Mouse (Mus musculus) neural tube, embryonic 13.5 days (tissue): ENCODE results near the gene Rara. TPM values are rescaled to one million over a fixed set of nuclear protein-coding genes. Genes with fewer than 3 reads are reported as not detected.

ENCODE experiments used
- ATAC-seq: fragments of 200-750 bp; cut with Nextera tagmentation; 2 replicates; pipeline ENCODE4 v1.8.0; 2017; ENCODE audit warnings: low read depth, mild to moderate bottlenecking, moderate TSS enrichment, moderate library complexity
- H3K27ac ChIP-seq: fragments of 300-500 bp; sonication (generic); replicated peaks from 2 replicates; pipeline ENCODE4 v1.5.1; 2015; ENCODE audit warnings: moderate library complexity, mild to moderate bottlenecking, inconsistent platforms
- H3K27me3 ChIP-seq: fragments of 300-500 bp; sonication (generic); 2 replicates; pipeline ENCODE4 v1.6.1; 2015; ENCODE audit warnings: mild to moderate bottlenecking, inconsistent platforms
- H3K36me3 ChIP-seq: fragments of 300-500 bp; sonication (generic); 2 replicates; pipeline ENCODE4 v1.6.1; 2015; ENCODE audit warnings: mild to moderate bottlenecking, inconsistent platforms
- H3K4me1 ChIP-seq: fragments of 300-500 bp; sonication (generic); replicated peaks from 2 replicates; pipeline ENCODE4 v1.6.1; 2015; ENCODE audit warnings: inconsistent platforms
- H3K4me2 ChIP-seq: fragments of 300-500 bp; sonication (generic); 2 replicates; pipeline ENCODE4 v1.6.1; 2015; ENCODE audit warnings: inconsistent platforms, mild to moderate bottlenecking, moderate library complexity
- H3K4me3 ChIP-seq: fragments of 300-500 bp; sonication (generic); 2 replicates; pipeline ENCODE4 v1.5.1; 2015; ENCODE audit warnings: mild to moderate bottlenecking, inconsistent platforms
- H3K9ac ChIP-seq: fragments of 300-500 bp; sonication (generic); 2 replicates; pipeline ENCODE4 v1.6.1; 2015; ENCODE audit warnings: moderate library complexity, mild to moderate bottlenecking, inconsistent platforms
- H3K9me3 ChIP-seq: fragments of 300-500 bp; sonication (generic); 2 replicates; pipeline ENCODE4 v1.6.1; 2016; ENCODE audit warnings: inconsistent platforms
- WGBS: fragments of 180-500 bp; shearing (Covaris S2); methylation state at CpG from one replicate; pipeline ENCODE4 v1.1.7; 2015; 5-methylcytosine and 5-hydroxymethylcytosine counted together
- polyA plus RNA-seq: library from polyadenylated mRNA; unstranded; fragments of >200 nt; fragmentation: Nextera tagmentation; extraction: Ambion mirVana; gene quantifications from 2 replicates; pipeline ENCODE4 v1.2.1, GENCODE M21; 2015

Gene Rara
- polyA plus RNA-seq, 1 experiment from 2014 or later: 24.0 TPM

DNA sequence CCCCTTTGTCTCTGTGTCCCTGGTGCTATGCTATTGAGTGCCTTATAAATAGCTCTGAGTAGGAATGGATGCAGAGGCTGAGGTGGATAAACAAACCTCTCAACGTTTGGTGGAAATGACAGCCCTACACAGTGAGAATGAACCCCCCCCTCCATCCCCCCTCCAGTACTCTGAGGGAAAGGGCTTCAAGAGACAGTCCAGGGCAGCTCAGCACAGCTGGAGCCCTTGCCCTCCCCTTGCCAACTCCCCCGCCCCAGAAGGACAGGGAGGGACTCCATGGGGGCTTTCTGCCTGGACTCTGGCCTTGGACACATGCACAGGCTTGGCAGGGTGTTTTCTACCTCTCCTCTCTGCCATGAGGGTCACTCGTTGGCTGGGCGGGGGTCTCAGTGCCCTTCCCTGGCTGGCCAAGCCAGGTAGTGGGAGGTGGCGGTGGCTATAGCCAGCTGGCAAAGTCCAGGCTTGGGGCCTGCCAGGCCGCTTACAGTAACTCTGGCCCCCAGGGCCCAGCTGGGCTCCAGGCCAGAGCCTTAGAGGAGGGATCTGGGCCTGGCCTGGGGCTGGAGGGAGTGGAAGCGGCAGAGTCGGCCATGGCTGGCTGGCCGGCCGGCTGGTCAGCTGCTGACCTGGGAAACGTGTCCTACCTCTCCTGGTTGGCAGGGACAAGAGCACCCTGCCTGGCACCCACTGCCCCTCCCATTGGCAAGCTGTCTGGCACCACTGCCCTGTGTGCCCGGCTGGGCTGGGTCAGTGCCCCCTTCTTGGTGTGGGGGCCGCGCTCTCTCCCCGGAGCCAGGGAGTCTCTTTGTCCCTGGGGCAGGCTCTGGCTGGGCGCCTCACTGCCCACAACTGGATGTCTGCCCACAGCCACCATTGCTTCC lies 23.6 kb downstream of the Rara start:
- Histone ChIP-seq H3K4me1 (peaks cover 75% of the 10 kb centered on the region), H3K36me3 (peaks cover 7% of the 10 kb centered on the region; the same call in 1 of the 2 replicates), H3K9ac (peak overlapping the region; percentile 60), H3K27ac (peak overlapping the region; percentile 75), H3K4me3 (no peak overlapping the region), H3K27me3 (no peaks in the 10 kb centered on the region), H3K9me3 (no peaks in the 10 kb centered on the region), H3K4me2 (0 out of 2 replicates have a peak overlapping the region, but pooled peaks have one; percentile 20)
- ATAC-seq: no peak
- 63% methylated on average over 16 of the region's 16 CpGs for WGBS

- ATAC-seq: no peak
- Histone ChIP-seq H3K4me1 (peaks cover 76% of the 10 kb centered on the region), H3K4me3 (no peak overlapping the region), H3K4me2 (no peak overlapping the region), H3K27ac (no peak overlapping the region), H3K27me3 (no peaks in the 10 kb centered on the region), H3K36me3 (peaks cover 7% of the 10 kb centered on the region; the same call in 1 of the 2 replicates), H3K9ac (no peak overlapping the region), H3K9me3 (no peaks in the 10 kb centered on the region)
- 84% methylated on average over 1 of the region's 1 CpGs for WGBS
These were observed 24.5 kb downstream of the Rara start for GRCm38 (mm10) chr11:98952111-98952510.

GRCm38 (mm10) chr11:98952736-98953135 lies 25.1 kb downstream of the Rara start:
- ATAC-seq: no peak
- Histone ChIP-seq H3K9me3 (no peaks in the 10 kb centered on the region), H3K4me1 (peaks cover 70% of the 10 kb centered on the region), H3K27ac (no peak overlapping the region), H3K4me2 (no peak overlapping the region), H3K9ac (no peak overlapping the region), H3K36me3 (peaks cover 7% of the 10 kb centered on the region; the same call in 1 of the 2 replicates), H3K4me3 (no peak overlapping the region), H3K27me3 (no peaks in the 10 kb centered on the region)
- WGBS: 65% methylated on average over 2 of the region's 2 CpGs

GRCm38 (mm10) chr11:98953361-98953760 lies 25.7 kb downstream of the Rara start:
- Histone ChIP-seq H3K9ac (no peak overlapping the region), H3K4me2 (no peak overlapping the region), H3K27me3 (no peaks in the 10 kb centered on the region), H3K9me3 (no peaks in the 10 kb centered on the region), H3K36me3 (peaks cover 7% of the 10 kb centered on the region; the same call in 1 of the 2 replicates), H3K27ac (0 out of 2 replicates have a peak overlapping the region, but pooled peaks have one; percentile 87), H3K4me3 (no peak overlapping the region), H3K4me1 (peaks cover 69% of the 10 kb centered on the region)
- 18% methylated on average over 2 of the region's 2 CpGs for WGBS
- ATAC-seq: no peak

- H3K4me1 ChIP-seq: peaks cover 72% of the 10 kb centered on the region
- 34% methylated on average over 13 of the region's 13 CpGs for WGBS
- H3K9me3 ChIP-seq: no peaks in the 10 kb centered on the region
- no peak overlapping the region for H3K4me3 ChIP-seq
- H3K9ac ChIP-seq: no peak overlapping the region
- H3K36me3 ChIP-seq: peaks cover 7% of the 10 kb centered on the region; the same call in 1 of the 2 replicates
- no peaks in the 10 kb centered on the region for H3K27me3 ChIP-seq
- no peak for ATAC-seq
- peak overlapping the region; percentile 87 for H3K27ac ChIP-seq
- H3K4me2 ChIP-seq: peak overlapping the region; percentile 38
These were observed 26.3 kb downstream of the Rara start for GRCm38 (mm10) chr11:98953835-98954320.

DNA sequence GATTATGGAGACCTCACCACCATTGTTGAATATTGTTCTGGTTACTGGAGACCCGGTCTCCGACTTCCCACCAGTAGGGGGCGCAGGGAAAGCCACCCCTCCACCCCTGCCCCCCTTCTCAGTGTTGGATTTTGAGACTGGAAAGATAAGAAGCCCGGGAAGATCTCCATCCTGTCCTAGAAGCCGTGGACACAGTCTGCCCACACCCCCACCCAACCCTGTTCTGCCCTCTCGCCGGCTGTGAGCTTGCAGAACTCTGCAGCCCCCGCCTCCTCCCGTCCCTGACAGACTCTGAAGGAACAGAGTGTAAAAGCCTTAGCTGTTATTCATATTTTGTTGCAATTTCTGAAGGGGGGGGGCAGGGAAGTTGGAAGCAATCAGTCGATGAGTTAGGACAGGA lies 26.8 kb downstream of the Rara start:
- WGBS: 5% methylated on average over 10 of the region's 10 CpGs
- Histone ChIP-seq H3K27ac (peak overlapping the region; percentile 87), H3K36me3 (peaks cover 7% of the 10 kb centered on the region; the same call in 1 of the 2 replicates), H3K9ac (peak overlapping the region; percentile 54; the same call in 1 of the 2 replicates), H3K27me3 (no peaks in the 10 kb centered on the region), H3K4me2 (peak overlapping the region; percentile 38), H3K4me1 (peaks cover 73% of the 10 kb centered on the region), H3K9me3 (no peaks in the 10 kb centered on the region), H3K4me3 (no peak overlapping the region)
- peak; percentile 33; the same call in 1 of the 2 replicates for ATAC-seq

DNA sequence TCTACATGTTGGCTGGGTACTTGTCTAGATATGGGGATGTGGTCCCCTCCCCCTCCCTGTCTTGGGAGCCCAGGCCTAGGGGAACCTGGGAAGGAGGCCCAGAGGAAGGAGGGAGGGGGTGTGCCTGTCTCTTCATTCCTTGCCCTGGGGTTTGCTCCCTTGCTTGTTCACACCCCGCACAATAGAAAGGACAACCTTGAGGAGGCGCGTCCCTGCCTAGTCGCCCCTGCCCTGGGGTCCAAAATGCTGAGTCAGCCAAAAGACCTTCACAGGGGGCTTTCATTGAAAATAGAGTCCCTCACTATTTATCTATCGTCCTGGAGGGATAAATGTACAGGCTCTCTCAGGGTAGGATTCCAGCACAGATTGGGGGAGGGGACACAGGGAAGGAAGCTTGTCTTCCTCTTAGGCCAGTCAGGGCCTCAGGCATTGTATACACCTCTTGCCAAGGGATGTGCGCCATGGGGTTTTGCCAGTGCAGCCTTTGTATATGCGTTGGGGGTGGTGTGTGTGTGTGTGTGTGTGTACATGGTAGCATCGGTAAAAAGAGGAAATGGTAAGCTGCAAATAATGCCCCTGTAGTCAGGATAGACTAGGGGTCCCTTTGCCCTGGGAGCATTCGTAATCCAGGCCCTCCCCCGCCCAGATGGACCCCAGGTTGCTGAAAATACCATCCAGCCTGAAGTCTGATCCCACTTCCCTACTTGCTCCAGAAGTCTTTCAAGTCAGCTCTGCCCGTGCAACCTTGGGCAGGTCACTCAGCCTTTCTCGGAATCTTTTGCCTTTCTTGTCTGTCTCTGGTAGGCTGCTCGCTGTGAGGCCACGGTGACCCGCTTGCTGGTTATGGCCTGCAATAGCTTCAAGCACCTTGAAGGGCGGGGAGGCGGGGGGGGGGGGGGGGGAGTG lies 27.4 kb downstream of the Rara start:
- Histone ChIP-seq H3K9ac (peak overlapping the region; percentile 54), H3K27me3 (no peaks in the 10 kb centered on the region), H3K9me3 (no peaks in the 10 kb centered on the region), H3K4me1 (peaks cover 73% of the 10 kb centered on the region), H3K36me3 (peaks cover 7% of the 10 kb centered on the region; the same call in 1 of the 2 replicates), H3K4me2 (peak overlapping the region; percentile 38), H3K4me3 (no peak overlapping the region), H3K27ac (peak overlapping the region; percentile 87)
- WGBS: 9% methylated on average over 16 of the region's 17 CpGs
- peak; percentile 34; the same call in 1 of the 2 replicates for ATAC-seq

GRCm38 (mm10) chr11:98955707-98956235 lies 28.2 kb downstream of the Rara start:
- ATAC-seq: 0 out of 2 replicates have a peak, but pooled peaks have one; percentile 7
- no peak overlapping the region for H3K4me3 ChIP-seq
- H3K27me3 ChIP-seq: no peaks in the 10 kb centered on the region
- H3K9me3 ChIP-seq: no peaks in the 10 kb centered on the region
- peak overlapping the region; percentile 54 for H3K9ac ChIP-seq
- no peaks in the 10 kb centered on the region; the same call in 1 of the 2 replicates for H3K36me3 ChIP-seq
- peak overlapping the region; percentile 87 for H3K27ac ChIP-seq
- 23% methylated on average over 7 of the region's 7 CpGs for WGBS
- no peak overlapping the region for H3K4me2 ChIP-seq
- peaks cover 72% of the 10 kb centered on the region for H3K4me1 ChIP-seq

DNA sequence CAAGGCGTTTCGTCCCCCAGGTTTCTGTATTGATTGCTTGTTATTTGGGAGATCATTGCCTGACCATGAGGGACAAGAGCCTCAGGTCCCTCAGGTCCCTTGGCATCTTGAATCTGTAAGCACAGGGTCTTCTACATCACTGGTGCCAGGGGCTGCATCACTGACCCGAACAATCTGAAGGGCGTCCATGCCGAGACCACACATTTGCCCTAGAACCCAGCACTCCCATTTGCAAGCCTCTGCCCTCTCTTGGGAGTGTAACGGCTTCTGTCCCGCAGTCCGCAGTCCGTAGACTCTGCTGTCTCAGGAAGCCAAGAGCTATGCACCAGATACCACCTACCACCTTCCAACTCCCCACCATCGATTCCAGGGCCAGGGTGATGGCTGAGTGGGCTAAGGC lies 28.7 kb downstream of the Rara start:
- 71% methylated on average over 10 of the region's 10 CpGs for WGBS
- Histone ChIP-seq H3K4me2 (no peak overlapping the region), H3K4me1 (peaks cover 72% of the 10 kb centered on the region), H3K9ac (no peak overlapping the region), H3K4me3 (no peak overlapping the region), H3K27ac (no peak overlapping the region), H3K36me3 (no peaks in the 10 kb centered on the region), H3K27me3 (no peaks in the 10 kb centered on the region), H3K9me3 (no peaks in the 10 kb centered on the region)
- ATAC-seq: no peak

- Histone ChIP-seq H3K9me3 (no peaks in the 10 kb centered on the region), H3K4me3 (peak overlapping the region; percentile 84), H3K4me2 (peak overlapping the region; percentile 98), H3K9ac (peak overlapping the region; percentile 88), H3K4me1 (peaks cover 78% of the 10 kb centered on the region), H3K36me3 (no peaks in the 10 kb centered on the region), H3K27ac (peak overlapping the region; percentile 98), H3K27me3 (no peaks in the 10 kb centered on the region)
- peak; percentile 16 for ATAC-seq
- WGBS: under 1% methylated on average over 43 of the region's 43 CpGs
These were observed 32.1 kb downstream of the Rara start for GRCm38 (mm10) chr11:98959437-98960312.
